ENCODE assay signal across 8 mouse cellular contexts in the genomic region with DNA sequence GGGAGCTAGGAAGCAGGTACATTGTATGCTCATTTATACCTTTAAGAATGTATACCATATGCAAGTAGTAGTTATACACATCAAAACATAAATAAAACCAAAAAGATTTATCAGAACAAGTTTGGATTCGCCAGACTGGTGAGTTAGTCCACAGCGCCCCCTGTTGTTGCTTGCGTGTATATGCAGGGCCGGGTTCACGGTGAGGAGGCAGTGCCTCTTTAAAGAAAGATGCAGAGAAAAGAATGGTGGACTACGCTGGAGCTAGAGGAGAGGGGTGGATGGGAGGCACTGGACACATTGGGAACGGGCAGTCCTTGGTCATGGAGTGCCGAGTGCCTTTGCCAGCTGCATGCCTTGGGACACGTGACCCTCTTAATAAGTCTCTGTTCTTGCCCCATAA. TPM values are rescaled to one million over a fixed set of nuclear protein-coding genes. Genes with fewer than 3 reads are reported as not detected.
DNase-seq lines count a peak whose midpoint lies in the region; ATAC-seq lines count a peak whose summit lies in the region.

No protein-coding gene starts in this region.

- no peaks in the 10 kb centered on the region for H3K9me3 ChIP-seq in heart, embryonic 10.5 days

- 4% methylated on average over 9 of the region's 9 CpGs for WGBS in heart, embryonic 10.5 days

- 0 out of 2 replicates have a peak overlapping the region, but pooled peaks have one; percentile 22 for H3K27ac ChIP-seq in heart, embryonic 10.5 days

- no peaks in the 10 kb centered on the region for H3K27me3 ChIP-seq in heart, embryonic 10.5 days (ENCODE audit: insufficient read depth, poor library complexity, severe bottlenecking)
- H3K27me3 ChIP-seq in splenic B cell, adult 2 months (ENCODE audit: control insufficient read depth, insufficient read depth, low read length, poor library complexity, severe bottlenecking), result no peaks in the 10 kb centered on the region

- no peak overlapping the region; the same call in 1 of the 2 replicates for H3K4me3 ChIP-seq in heart, embryonic 10.5 days

- ATAC-seq in cerebellum, adult (ENCODE audit: insufficient number of reproducible peaks, low FRiP score, low TSS enrichment), result no peak

- H3K36me3 ChIP-seq in heart, embryonic 10.5 days, result no peaks in the 10 kb centered on the region
- H3K36me3 ChIP-seq in splenic B cell, adult 2 months (ENCODE audit: control insufficient read depth, insufficient read depth, low read length, poor library complexity, severe bottlenecking), result no peaks in the 10 kb centered on the region

- H3K4me1 ChIP-seq in heart, embryonic 10.5 days, result peaks cover 13% of the 10 kb centered on the region

- DNase-seq in cerebellum, adult 11 months, result peak; percentile 43
- peak; percentile 83 for DNase-seq in adipocyte (ENCODE audit: low spot score)
- peak; percentile 89 for DNase-seq in embryo, embryonic 10 days (ENCODE audit: low spot score)
- no peak for DNase-seq in heart, embryonic 10.5 days (ENCODE audit: low spot score)
- DNase-seq in layer of hippocampus, adult 9-10 months (ENCODE audit: low spot score), result peak; percentile 56
- DNase-seq in lung, postnatal 36 days, result peak; percentile 77
- peak; percentile 49 for DNase-seq in splenic B cell, adult 2 months (ENCODE audit: low read depth, low spot score)

RNA-seq across cellular contexts. Expression of a gene that starts 12.1 kb away (rescaled TPM):
- 0.53 and 1.2 TPM in 2 replicates for polyA plus RNA-seq in heart, embryonic 10.5 days (2016; fragmentation: Nextera tagmentation; extraction: Ambion mirVana)

RNA-seq across cellular contexts. Expression of a gene that starts 46.2 kb away (rescaled TPM):
- 49.4 and 49.9 TPM in 2 replicates for polyA plus RNA-seq in heart, embryonic 10.5 days (2016; fragmentation: Nextera tagmentation; extraction: Ambion mirVana)

RNA-seq across cellular contexts. Expression of a gene that starts 47.2 kb away (rescaled TPM):
- 22.9 and 34.5 TPM in 2 replicates for polyA plus RNA-seq in heart, embryonic 10.5 days (2016; fragmentation: Nextera tagmentation; extraction: Ambion mirVana)
